Mouse (Mus musculus) ZHBTc4 (cell line): ENCODE results near the gene Rsrc1.
A peak's percentile ranks its signal among the peaks of the same experiment; 100 is the strongest.

Experiments used
- DNase-seq: peaks from one replicate; pipeline ENCODE4 v3.0.0-alpha.2; 2011; ENCODE audit warnings: low read depth, low spot score

Rsrc1 gene

GRCm38 (mm10) chr3:66981101-66981661 lies at the start of gene Rsrc1:
Gene Rsrc1, plus strand, starts transcription at chr3:66981390.
- DNase-seq, result peak; percentile 62

- DNase-seq, result no peak
Measured at GRCm38 (mm10) chr3:66939675-66940074, 41.5 kb upstream of the Rsrc1 start.

- peak; percentile 12 for DNase-seq
Measured at GRCm38 (mm10) chr3:66955126-66955525, 26.1 kb upstream of the Rsrc1 start.

- DNase-seq, result no peak
Measured at GRCm38 (mm10) chr3:66959972-66960371, 21.2 kb upstream of the Rsrc1 start.

- no peak for DNase-seq
Measured at GRCm38 (mm10) chr3:66964884-66965283, 16.3 kb upstream of the Rsrc1 start.

- DNase-seq, result no peak
Measured at GRCm38 (mm10) chr3:66967508-66967907, 13.7 kb upstream of the Rsrc1 start.

GRCm38 (mm10) chr3:66970261-66970660 lies 10.9 kb upstream of the Rsrc1 start:
- DNase-seq, result no peak

GRCm38 (mm10) chr3:66970661-66971331 lies 10.4 kb upstream of the Rsrc1 start:
- DNase-seq, result peak; percentile 55

- no peak for DNase-seq
Measured at GRCm38 (mm10) chr3:66972191-66972950, 8.8 kb upstream of the Rsrc1 start.

- DNase-seq, result peak; percentile 85
Measured at GRCm38 (mm10) chr3:66973391-66973943, 7.7 kb upstream of the Rsrc1 start.

- no peak for DNase-seq
Measured at GRCm38 (mm10) chr3:66974501-66974900, 6.7 kb upstream of the Rsrc1 start.

- no peak for DNase-seq
Measured at GRCm38 (mm10) chr3:66976889-66977615, 4.1 kb upstream of the Rsrc1 start.

GRCm38 (mm10) chr3:66977811-66978456 lies 3.3 kb upstream of the Rsrc1 start:
- peak; percentile 21 for DNase-seq

GRCm38 (mm10) chr3:66978457-66979381 lies 2.5 kb upstream of the Rsrc1 start:
- peak; percentile 26 for DNase-seq

GRCm38 (mm10) chr3:66979491-66979890 lies 1.7 kb upstream of the Rsrc1 start:
- DNase-seq, result no peak

GRCm38 (mm10) chr3:66980111-66980975 lies 847 bp upstream of the Rsrc1 start:
- DNase-seq, result peak; percentile 32

GRCm38 (mm10) chr3:66981706-66982105 lies 516 bp downstream of the Rsrc1 start, which contains the start of gene Shox2:
Gene Shox2, minus strand, starts transcription at chr3:66981771.
- DNase-seq, result peak; percentile 38

- peak; percentile 56 for DNase-seq
Measured at GRCm38 (mm10) chr3:66982181-66982911, 1.2 kb downstream of the Rsrc1 start.
